ENCODE assay signal across 19 mouse cellular contexts in the genomic region with DNA sequence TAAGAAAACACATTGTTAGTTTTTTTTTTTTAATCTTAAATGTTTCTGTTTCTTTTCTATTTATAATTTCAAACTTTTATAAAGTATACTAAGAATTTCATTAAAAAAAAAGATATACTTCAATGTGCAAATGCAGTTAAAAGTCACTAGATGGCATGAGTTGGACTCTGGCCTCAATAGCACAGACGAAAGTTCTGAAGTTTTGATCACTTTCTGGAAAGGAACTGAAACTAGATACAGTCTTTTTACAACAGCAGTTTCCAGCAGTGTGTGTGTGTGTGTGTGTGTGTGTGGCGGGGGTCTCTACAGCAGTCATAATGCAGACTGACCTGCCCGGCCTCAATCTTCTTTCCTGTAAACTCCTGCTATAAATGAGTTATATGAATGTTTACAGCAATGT. TPM values are rescaled to one million over a fixed set of nuclear protein-coding genes. Genes with fewer than 3 reads are reported as not detected.
A peak's percentile ranks its signal among the peaks of the same experiment; 100 is the strongest.
DNase-seq lines count a peak whose midpoint lies in the region; ATAC-seq and TF ChIP-seq lines count a peak whose summit lies in the region.
"Had no signal": no experiment of that assay in that cellular context is flagged by ENCODE, and none has a peak within 500 bp of the region (broad histone marks: within the 10 kb centered on the region; RNA-seq: fewer than 3 reads in every experiment).

No protein-coding gene starts in this region.

- H3K9me3 ChIP-seq in forebrain, postnatal 0 days (ENCODE audit: low read length) = no peaks in the 10 kb centered on the region
- H3K9me3 ChIP-seq in forebrain, embryonic 10.5 days = no peaks in the 10 kb centered on the region
- H3K9me3 ChIP-seq: embryonic facial prominence, embryonic 12.5 days; heart, embryonic 13.5 days; hindbrain, embryonic 13.5 days; midbrain, embryonic 15.5 days; neural tube, embryonic 12.5 days; stomach, embryonic 15.5 days had no signal

- H3K27ac ChIP-seq in forebrain, postnatal 0 days (ENCODE audit: low read depth, low read length) = no peak overlapping the region
- no peak overlapping the region for H3K27ac ChIP-seq in forebrain, embryonic 10.5 days
- no peak overlapping the region for H3K27ac ChIP-seq in layer of hippocampus, adult 2 months
- H3K27ac ChIP-seq: embryonic facial prominence, embryonic 12.5 days; heart, embryonic 13.5 days; hindbrain, embryonic 13.5 days; midbrain, embryonic 15.5 days; neural tube, embryonic 12.5 days; stomach, embryonic 15.5 days had no signal

- H3K4me3 ChIP-seq in forebrain, postnatal 0 days (ENCODE audit: low read depth, low read length) = no peak overlapping the region
- no peak overlapping the region for H3K4me3 ChIP-seq in forebrain, embryonic 10.5 days
- no peak overlapping the region for H3K4me3 ChIP-seq in layer of hippocampus, adult 2 months
- H3K4me3 ChIP-seq: embryonic facial prominence, embryonic 12.5 days; heart, embryonic 13.5 days; hindbrain, embryonic 13.5 days; midbrain, embryonic 15.5 days; neural tube, embryonic 12.5 days; stomach, embryonic 15.5 days had no signal

- peaks cover 6% of the 10 kb centered on the region for H3K36me3 ChIP-seq in forebrain, postnatal 0 days (ENCODE audit: insufficient read depth)
- peaks cover 14% of the 10 kb centered on the region for H3K36me3 ChIP-seq in forebrain, embryonic 10.5 days (replicated peaks)
- H3K36me3 ChIP-seq: stomach, embryonic 15.5 days had no signal

- peak; percentile 57 for TF ChIP-seq CTCF in forebrain, postnatal 0 days (IDR thresholded peaks at IDR 0.05; ENCODE audit: low read depth)
- peak; percentile 73 for TF ChIP-seq CTCF in layer of hippocampus, adult 2 months (conservative IDR thresholded peaks at IDR 0.05)

- H3K4me2 ChIP-seq in forebrain, postnatal 0 days (ENCODE audit: low read depth) = no peak overlapping the region
- H3K4me2 ChIP-seq: embryonic facial prominence, embryonic 12.5 days; heart, embryonic 13.5 days; hindbrain, embryonic 13.5 days; liver, embryonic 11.5 days; midbrain, embryonic 15.5 days; neural tube, embryonic 12.5 days; stomach, embryonic 15.5 days had no signal

- no peak for ATAC-seq in forebrain, postnatal 0 days
- ATAC-seq in common myeloid progenitor, adult 5-6 weeks (replicated peaks; ENCODE audit: low read depth, poor library complexity, severe bottlenecking) = peak; percentile 56; the same call in 1 of the 2 replicates
- ATAC-seq: midbrain, embryonic 15.5 days had no signal

- H3K4me1 ChIP-seq in forebrain, postnatal 0 days (ENCODE audit: insufficient read depth) = no peaks in the 10 kb centered on the region
- no peaks in the 10 kb centered on the region for H3K4me1 ChIP-seq in forebrain, embryonic 10.5 days
- H3K4me1 ChIP-seq: embryonic facial prominence, embryonic 12.5 days; heart, embryonic 13.5 days; hindbrain, embryonic 13.5 days; midbrain, embryonic 15.5 days; neural tube, embryonic 12.5 days; stomach, embryonic 15.5 days had no signal

- DNase-seq in forebrain, postnatal 0 days = peak; percentile 32
- no peak for DNase-seq in forebrain, embryonic 10.5 days (ENCODE audit: extremely low spot score, low spot score)
- no peak for DNase-seq in layer of hippocampus, adult 2 months (ENCODE audit: low spot score in 2 of 2)
- DNase-seq in layer of hippocampus, adult 9-11 months = no peak
- peak; percentile 33 for DNase-seq in 416B (ENCODE audit: low read depth)
- no peak for DNase-seq in T-cell, adult 2 months (ENCODE audit: low spot score)
- no peak for DNase-seq in urinary bladder, adult 18-20 months (ENCODE audit: low spot score in 2 of 2)
- DNase-seq: cerebellum, adult 8-10 months; gastrocnemius, postnatal 25 days; kidney, adult 18-20 months; thymus, postnatal 25 days had no signal

- 66% methylated on average over 3 of the region's 3 CpGs for WGBS in forebrain, postnatal 0 days
- 70% methylated on average over 3 of the region's 3 CpGs for whole genome bisulfite sequencing in forebrain, embryonic 10.5 days

- no peaks in the 10 kb centered on the region for H3K27me3 ChIP-seq in forebrain, postnatal 0 days (ENCODE audit: insufficient read depth, low read length)
- no peaks in the 10 kb centered on the region for H3K27me3 ChIP-seq in forebrain, embryonic 10.5 days (ENCODE audit: poor library complexity, severe bottlenecking)
- H3K27me3 ChIP-seq: embryonic facial prominence, embryonic 12.5 days; heart, embryonic 13.5 days; hindbrain, embryonic 13.5 days; midbrain, embryonic 15.5 days; neural tube, embryonic 12.5 days; stomach, embryonic 15.5 days had no signal

- H3K9ac ChIP-seq in forebrain, postnatal 0 days = no peak overlapping the region
- H3K9ac ChIP-seq: embryonic facial prominence, embryonic 12.5 days; heart, embryonic 13.5 days; hindbrain, embryonic 13.5 days; midbrain, embryonic 15.5 days; neural tube, embryonic 12.5 days; stomach, embryonic 15.5 days had no signal

RNA-seq across cellular contexts. Expression of gene Ndufaf4, which starts 9.9 kb away (rescaled TPM):
- total RNA-seq in forebrain, postnatal 0 days (2014; rRNA removed) = 27.5 and 29.3 TPM in 2 replicates
- polyA plus RNA-seq in forebrain, postnatal 0 days (2015; fragmentation: Nextera tagmentation; extraction: Ambion mirVana) = 71.1 and 76.2 TPM in 2 replicates
- 64.7 and 65.2 TPM in 2 replicates for polyA plus RNA-seq in forebrain, embryonic 10.5 days (2016; fragmentation: Nextera tagmentation; extraction: Ambion mirVana)
- total RNA-seq in layer of hippocampus, adult 2 months (2021) = 10 to 100 TPM; 39.5 to 41.3 TPM
- 30.7 and 40.1 TPM in 2 replicates for total RNA-seq in common myeloid progenitor, adult 5-6 weeks (2017)

RNA-seq across cellular contexts. Expression of gene Klhl32, which starts 56.8 kb away (rescaled TPM):
- total RNA-seq in forebrain, postnatal 0 days (2014; rRNA removed) = 18.8 and 20.5 TPM in 2 replicates
- 18.9 and 29.6 TPM in 2 replicates for polyA plus RNA-seq in forebrain, postnatal 0 days (2015; fragmentation: Nextera tagmentation; extraction: Ambion mirVana)
- 3.7 and 3.8 TPM in 2 replicates for polyA plus RNA-seq in forebrain, embryonic 10.5 days (2016; fragmentation: Nextera tagmentation; extraction: Ambion mirVana)
- 10 to 100 TPM; 15.6 to 17.5 TPM for total RNA-seq in layer of hippocampus, adult 2 months (2021)
- not detected in 2 replicates for total RNA-seq in common myeloid progenitor, adult 5-6 weeks (2017)

RNA-seq across cellular contexts. Expression of gene Gpr63, which starts 58.5 kb away (rescaled TPM):
- total RNA-seq in forebrain, postnatal 0 days (2014; rRNA removed) = 3.0 and 13.7 TPM in 2 replicates
- polyA plus RNA-seq in forebrain, postnatal 0 days (2015; fragmentation: Nextera tagmentation; extraction: Ambion mirVana) = 2.4 and 2.7 TPM in 2 replicates
- polyA plus RNA-seq in forebrain, embryonic 10.5 days (2016; fragmentation: Nextera tagmentation; extraction: Ambion mirVana) = 1.7 and 2.2 TPM in 2 replicates
- 10 to 100 TPM; 39.3 to 42.4 TPM for total RNA-seq in layer of hippocampus, adult 2 months (2021)
- 0.18 TPM in 1 of 2 replicates, not detected in the other for total RNA-seq in common myeloid progenitor, adult 5-6 weeks (2017)

Comparison
In these comparisons a context has a peak if more than half of its experiments do, and no peak if none do; other contexts are left out.
1. DNase-seq: peak in forebrain, postnatal 0 days (single experiment) and 416B (single experiment); none in forebrain, embryonic 10.5 days (single experiment), layer of hippocampus, adult 2 months (0 of 2), layer of hippocampus, adult 9-11 months (single experiment), T-cell, adult 2 months (single experiment) and urinary bladder, adult 18-20 months (0 of 2).
2. RNA of gene Klhl32, which starts 56.8 kb away (total RNA-seq): 18.8 to 20.5 TPM in forebrain, postnatal 0 days and 15.6 to 17.5 TPM in layer of hippocampus, adult 2 months; not detected in common myeloid progenitor, adult 5-6 weeks; every median in the first group is over 10 times any median in the second.